Mouse (Mus musculus) skeletal muscle tissue, adult 2 months (tissue): Measurements from ENCODE around the gene Oosp1.

Experiments used
- DNase-seq: peaks from one replicate; pipeline ENCODE4 v3.0.0-alpha.2; 2012; ENCODE audit warnings: low read depth, low spot score

Gene Oosp1

DNA sequence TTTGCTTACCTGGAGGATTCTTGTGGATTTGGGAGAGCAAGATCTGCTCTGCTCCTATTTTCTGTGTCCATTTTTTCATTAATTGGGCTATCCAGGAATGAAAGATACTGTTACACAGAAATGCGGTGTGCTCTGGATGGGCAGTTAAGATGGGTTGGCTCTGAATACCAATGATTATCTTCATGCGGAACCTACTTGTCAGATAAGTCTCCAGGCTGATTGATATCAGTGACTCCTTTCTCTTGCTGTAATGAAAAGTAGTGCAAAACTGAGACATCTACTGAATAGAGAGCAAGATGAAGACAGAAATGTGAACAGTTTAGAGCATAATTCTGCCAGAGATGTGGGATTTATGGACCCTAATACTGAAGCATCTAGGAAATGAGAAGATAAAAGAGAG, 67.4 kb downstream of the Oosp1 start, which contains the start of gene Ms4a2:
Gene Ms4a2 (minus strand): TSS at position 169 of the 400 bp plus-strand sequence.
- DNase-seq: no peak

- no peak for DNase-seq
Measured at GRCm38 (mm10) chr19:11617983-11618382, 73.0 kb downstream of the Oosp1 start.
